Mouse (Mus musculus) hindbrain, postnatal 0 days (tissue): ENCODE measurements around the gene Sf3b6. TPM values are rescaled to one million over a fixed set of nuclear protein-coding genes. Genes with fewer than 3 reads are reported as not detected.

ENCODE experiments used
- ATAC-seq: fragments of 200-750 bp; cut with Nextera tagmentation; 2 replicates; pipeline ENCODE4 v1.8.0; 2017; ENCODE audit warnings: mild to moderate bottlenecking, moderate TSS enrichment, moderate library complexity
- DNase-seq: peaks from one replicate; pipeline ENCODE4 v3.0.0-alpha.2; 2015; ENCODE audit warnings: low spot score
- H3K27ac ChIP-seq: fragments of 300-500 bp; sonication (generic); 2 replicates; pipeline ENCODE4 v1.5.1; 2014; ENCODE audit warnings: mild to moderate bottlenecking
- H3K27me3 ChIP-seq: fragments of 300-500 bp; sonication (generic); 2 replicates; pipeline ENCODE4 v1.6.1; 2014; ENCODE audit warnings: low read length, mixed read lengths; ENCODE audit not compliant: insufficient read depth
- H3K36me3 ChIP-seq: fragments of 300-500 bp; sonication (generic); 2 replicates; pipeline ENCODE4 v1.6.1; 2014; ENCODE audit warnings: low read length, mixed read lengths; ENCODE audit not compliant: insufficient read depth
- H3K4me1 ChIP-seq: fragments of 300-500 bp; sonication (generic); 2 replicates; pipeline ENCODE4 v1.6.1; 2014; ENCODE audit warnings: antibody characterized with exemption, low read length, mixed read lengths; ENCODE audit not compliant: insufficient read depth
- H3K4me2 ChIP-seq: fragments of 300-500 bp; sonication (generic); 2 replicates; pipeline ENCODE4 v1.6.1; 2014; ENCODE audit warnings: low read depth, mild to moderate bottlenecking, low read length, moderate library complexity, mixed read lengths
- H3K4me3 ChIP-seq: fragments of 300-500 bp; sonication (generic); 2 replicates; pipeline ENCODE4 v1.5.1; 2014; ENCODE audit warnings: low read length
- H3K9ac ChIP-seq: fragments of 300-500 bp; sonication (generic); replicated peaks from 2 replicates; pipeline ENCODE4 v1.6.1; 2014; ENCODE audit warnings: mild to moderate bottlenecking, low read length, moderate library complexity, mixed read lengths
- H3K9me3 ChIP-seq: fragments of 300-500 bp; sonication (generic); 2 replicates; pipeline ENCODE4 v1.6.1; 2016; ENCODE audit warnings: low read length, mixed read lengths
- CTCF ChIP-seq: IDR thresholded peaks from 2 replicates; pipeline ENCODE4 v1.5.1; 2016; ENCODE audit warnings: antibody characterized with exemption, control low read depth, low read depth
- WGBS: fragments of 180-500 bp; shearing (Covaris S2); extraction: QIAGEN DNeasy Blood & Tissue Kit; methylation state at CpG from one replicate; pipeline ENCODE4 v1.1.7; 2014; 5-methylcytosine and 5-hydroxymethylcytosine counted together
- polyA plus RNA-seq: library from polyadenylated mRNA; unstranded; fragments of >200 nt; fragmentation: Nextera tagmentation; extraction: Ambion mirVana; gene quantifications from 2 replicates; pipeline ENCODE4 v1.2.1, GENCODE M21; 2015
- total RNA-seq: library from RNA; depleted of rRNA; stranded (reverse); fragments of >200 nt; gene quantifications from 2 replicates; pipeline ENCODE4 v1.2.3, GENCODE M21; 2014

Sf3b6 gene
- total and polyA plus RNA-seq, 2 experiments from 2014 or later = 64.7 to 299 TPM

GRCm38 (mm10) chr12:4840741-4841140 lies 23.4 kb downstream of the Sf3b6 start:
- Histone ChIP-seq H3K9me3 (no peaks in the 10 kb centered on the region), H3K4me3 (peak overlapping the region; percentile 87), H3K4me1 (peaks cover 3% of the 10 kb centered on the region; the same call in 1 of the 2 replicates), H3K4me2 (peak overlapping the region; percentile 95), H3K36me3 (peaks cover 6% of the 10 kb centered on the region; the same call in 1 of the 2 replicates), H3K9ac (peak overlapping the region; percentile 78), H3K27ac (no peak overlapping the region), H3K27me3 (no peaks in the 10 kb centered on the region)
- no peak for DNase-seq
- WGBS = 2% methylated on average over 11 of the region's 11 CpGs
- peak; percentile 13; the same call in 1 of the 2 replicates for ATAC-seq
- TF ChIP-seq CTCF = no peak

DNA sequence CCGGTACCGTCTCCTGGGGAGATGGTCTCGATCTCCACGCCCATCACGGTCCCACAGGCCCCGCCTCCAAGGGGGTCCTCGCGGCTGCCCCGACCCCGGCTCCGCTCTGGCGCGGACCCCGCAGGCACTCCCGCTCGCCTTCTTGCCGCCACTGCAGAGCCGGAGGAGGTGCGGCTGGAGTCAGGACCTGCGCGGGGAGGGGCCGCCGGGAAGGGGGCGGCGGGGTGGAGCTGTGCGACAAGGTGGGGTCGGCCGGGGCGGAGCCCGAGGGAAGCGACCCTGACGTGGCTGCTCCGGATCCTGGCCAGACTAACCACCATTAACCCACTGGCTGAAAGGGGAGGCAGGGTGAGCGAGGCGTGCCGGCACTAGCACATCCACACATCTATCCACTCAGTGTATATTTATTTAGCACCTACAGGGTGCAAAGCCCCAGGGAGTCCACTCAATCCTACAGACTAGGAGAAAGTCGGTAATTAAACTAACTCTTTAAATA lies 24.1 kb downstream of the Sf3b6 start, which contains the start of gene Fkbp1b:
TSS of gene Fkbp1b (minus strand) at position 200 of the 496 bp plus-strand sequence.
- H3K4me2 ChIP-seq = peak within 1 kb of the TSS; percentile 95
- ATAC-seq = peak; percentile 67

GRCm38 (mm10) chr12:4842456-4842855 lies 25.1 kb downstream of the Sf3b6 start:
- Histone ChIP-seq H3K4me2 (peak overlapping the region; percentile 95; the same call in 1 of the 2 replicates), H3K27me3 (no peaks in the 10 kb centered on the region), H3K4me1 (peaks cover 3% of the 10 kb centered on the region; the same call in 1 of the 2 replicates), H3K9me3 (no peaks in the 10 kb centered on the region), H3K4me3 (no peak overlapping the region), H3K36me3 (peaks cover 6% of the 10 kb centered on the region; the same call in 1 of the 2 replicates), H3K9ac (no peak overlapping the region), H3K27ac (no peak overlapping the region)
- no peak for DNase-seq
- no peak for ATAC-seq
- no peak for TF ChIP-seq CTCF
- WGBS = 92% methylated on average over 8 of the region's 8 CpGs

More for the DNA sequence above, 24.1 kb downstream of the Sf3b6 start, which contains the start of gene Fkbp1b:
- H3K9ac ChIP-seq = peak within 1 kb of the TSS; percentile 78
- peaks cover 6% of the 10 kb centered on the region; the same call in 1 of the 2 replicates for H3K36me3 ChIP-seq
- H3K4me1 ChIP-seq = peaks cover 3% of the 10 kb centered on the region; the same call in 1 of the 2 replicates
- peak; percentile 60 for DNase-seq
- peak within 1 kb of the TSS; percentile 26; the same call in 1 of the 2 replicates for H3K27ac ChIP-seq
- no peak for TF ChIP-seq CTCF
- no peaks in the 10 kb centered on the region for H3K9me3 ChIP-seq
- WGBS = under 1% methylated on average over 37 of the region's 37 CpGs
- no peaks in the 10 kb centered on the region for H3K27me3 ChIP-seq
- H3K4me3 ChIP-seq = peak within 1 kb of the TSS; percentile 87

DNA sequence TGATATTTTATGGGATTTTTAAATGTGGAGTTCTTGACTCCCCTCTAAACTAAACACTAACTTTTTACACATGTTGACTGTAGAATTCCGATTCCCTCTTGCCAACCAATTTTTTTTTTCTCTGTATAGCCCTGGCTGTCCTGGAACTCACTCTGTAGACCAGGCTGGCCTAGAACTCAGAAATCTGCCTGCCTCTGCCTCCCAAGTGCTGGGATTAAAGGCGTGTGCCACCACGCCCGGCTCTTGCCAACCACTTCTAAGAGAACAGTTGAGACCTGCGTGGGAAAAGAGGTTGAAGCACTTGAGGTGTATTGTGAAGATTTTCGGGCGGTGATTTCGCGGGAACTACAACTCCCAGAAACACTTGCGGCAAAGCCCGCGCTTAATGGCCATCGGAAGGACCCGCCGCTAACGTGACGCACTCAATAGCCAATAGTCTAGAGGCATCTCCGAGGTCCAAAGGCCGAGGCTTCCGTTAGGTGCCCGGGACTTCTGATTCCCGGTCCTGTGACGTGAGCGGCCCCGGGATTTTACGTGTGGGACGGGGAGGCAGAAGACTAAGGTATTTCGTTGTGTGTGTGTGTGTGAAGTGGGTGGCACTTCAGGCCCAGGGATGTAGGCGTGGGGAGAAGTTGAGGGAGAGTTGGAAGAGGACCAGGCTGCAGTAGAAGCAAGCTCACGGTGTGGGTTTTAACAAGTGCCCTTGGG lies 25.7 kb downstream of the Sf3b6 start, which contains the start of gene Wdcp:
TSS of gene Wdcp (plus strand) at position 414 of the 708 bp plus-strand sequence.
- Histone ChIP-seq H3K4me3 (peak within 1 kb of the TSS; percentile 73), H3K4me2 (peak within 1 kb of the TSS; percentile 95), H3K9me3 (no peaks in the 10 kb centered on the region), H3K4me1 (peaks cover 3% of the 10 kb centered on the region; the same call in 1 of the 2 replicates), H3K9ac (peak within 1 kb of the TSS; percentile 45; the same call in 1 of the 2 replicates), H3K27ac (no peak within 1 kb of the TSS), H3K36me3 (no peaks in the 10 kb centered on the region), H3K27me3 (no peaks in the 10 kb centered on the region)
- TF ChIP-seq CTCF = no peak
- ATAC-seq (peak; percentile 92), DNase-seq (peak; percentile 96)
- WGBS = under 1% methylated on average over 30 of the region's 30 CpGs

DNA sequence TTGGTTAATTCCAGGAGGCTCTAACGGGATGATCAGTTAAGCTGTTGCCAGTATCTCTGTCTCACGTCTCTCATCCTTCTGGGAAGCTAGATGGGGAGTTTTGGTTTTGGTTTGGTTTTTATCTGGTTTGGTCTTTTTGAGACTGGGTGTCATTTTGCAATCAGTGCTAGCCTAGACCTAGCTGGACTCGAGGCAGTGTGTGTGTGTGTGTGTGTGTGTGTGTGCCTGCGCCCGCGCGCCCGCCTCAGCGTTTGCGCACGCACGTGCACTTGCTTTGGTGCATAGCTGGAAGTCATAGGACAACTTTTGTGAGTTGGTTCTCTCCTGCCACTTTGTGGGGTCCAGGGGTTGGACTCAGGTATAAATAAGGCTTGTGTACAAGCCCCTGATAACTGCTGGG lies 26.4 kb downstream of the Sf3b6 start:
- no peak overlapping the region for H3K27ac ChIP-seq
- TF ChIP-seq CTCF = no peak
- H3K27me3 ChIP-seq = no peaks in the 10 kb centered on the region
- H3K4me2 ChIP-seq = peak overlapping the region; percentile 67
- peak overlapping the region; percentile 45; the same call in 1 of the 2 replicates for H3K9ac ChIP-seq
- peak overlapping the region; percentile 73 for H3K4me3 ChIP-seq
- H3K9me3 ChIP-seq = no peaks in the 10 kb centered on the region
- peaks cover 3% of the 10 kb centered on the region; the same call in 1 of the 2 replicates for H3K4me1 ChIP-seq
- WGBS = under 1% methylated on average over 12 of the region's 12 CpGs
- peak; percentile 58 for DNase-seq
- ATAC-seq = peak; percentile 13; the same call in 1 of the 2 replicates
- no peaks in the 10 kb centered on the region for H3K36me3 ChIP-seq

DNA sequence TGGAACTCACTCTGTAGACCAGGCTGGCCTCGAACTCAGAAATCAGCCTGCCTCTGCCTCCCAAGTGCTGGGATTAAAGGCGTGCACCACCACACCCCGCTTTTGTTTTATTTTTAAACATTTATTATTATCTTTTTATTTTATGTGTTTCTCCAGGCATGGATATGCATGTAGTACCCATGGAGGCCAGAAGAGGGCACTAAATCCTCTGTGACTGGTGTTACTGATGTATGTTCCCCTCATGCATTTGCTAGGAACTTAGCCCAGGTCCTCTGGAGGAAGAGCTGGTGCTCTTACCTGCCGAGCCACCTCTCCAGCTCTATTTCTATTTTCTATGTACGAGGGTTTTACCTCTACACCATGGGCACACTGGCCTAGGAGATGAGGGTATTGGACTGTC lies 38.8 kb downstream of the Sf3b6 start:
- Histone ChIP-seq H3K9me3 (no peaks in the 10 kb centered on the region), H3K27me3 (no peaks in the 10 kb centered on the region), H3K4me1 (no peaks in the 10 kb centered on the region), H3K36me3 (0 out of 2 replicates have a peak, but pooled peaks cover 3% of the 10 kb centered on the region), H3K4me2 (no peak overlapping the region), H3K27ac (no peak overlapping the region), H3K4me3 (no peak overlapping the region), H3K9ac (no peak overlapping the region)
- no peak for DNase-seq
- no peak for ATAC-seq
- 99% methylated on average over 5 of the region's 5 CpGs for WGBS
- peak; percentile 43; the same call in 1 of the 2 replicates for TF ChIP-seq CTCF
